Mouse (Mus musculus) olfactory bulb, adult 2 months (tissue): ENCODE results near the gene Srgap2.

Experiments
- CTCF ChIP-seq: fragments of 200-500 bp; IDR thresholded peaks from 2 replicates; pipeline ENCODE4 v1.5.1; 2012; ENCODE audit warnings: low read depth, mild to moderate bottlenecking, low read length, moderate library complexity; ENCODE audit not compliant: insufficient read depth
- POLR2A ChIP-seq: fragments of 200-500 bp; IDR thresholded peaks from 2 replicates; pipeline ENCODE4 v1.6.1; 2012; ENCODE audit warnings: mild to moderate bottlenecking, low read depth, low read length, moderate library complexity; ENCODE audit not compliant: insufficient read depth

GRCm38 (mm10) chr1:131460914-131461530 is 66.1 kb downstream of the Srgap2 start:
- TF ChIP-seq CTCF (no peak), POLR2A (no peak)
